Mouse (Mus musculus) kidney, postnatal 10 days (tissue): ENCODE results near the gene Olfr974.
"Not testable (repeated sequence)": the region's sequence is repeated elsewhere in the genome, so short reads cannot be mapped to it uniquely, and the experiment has no call there.

Source experiments
- DNase-seq: peaks from one replicate; pipeline ENCODE4 v3.0.0; 2021; ENCODE audit warnings: mixed read lengths

Olfr974 gene

GRCm38 (mm10) chr9:39937201-39937600, at the start of gene Olfr974:
Olfr974 (plus strand) TSS chr9:39937501.
- DNase-seq: no peak

GRCm38 (mm10) chr9:39905106-39905505, 32.2 kb upstream of the Olfr974 start:
- DNase-seq: no peak

- DNase-seq: no peak
Measured at GRCm38 (mm10) chr9:39907036-39907435, 30.3 kb upstream of the Olfr974 start, which contains the start of gene Olfr229. Olfr229 (plus strand) TSS chr9:39907336.

GRCm38 (mm10) chr9:39909939-39910338, 27.4 kb upstream of the Olfr974 start:
- no peak for DNase-seq

GRCm38 (mm10) chr9:39927975-39928836, 9.1 kb upstream of the Olfr974 start:
- not testable (repeated sequence) for DNase-seq

- DNase-seq: not testable (repeated sequence)
Measured at GRCm38 (mm10) chr9:39928837-39929236, 8.5 kb upstream of the Olfr974 start.

GRCm38 (mm10) chr9:39951946-39952345, 14.6 kb downstream of the Olfr974 start, which contains the start of gene Olfr975:
Olfr975 (minus strand) TSS chr9:39952046.
- DNase-seq: no peak

GRCm38 (mm10) chr9:39961033-39961432, 23.7 kb downstream of the Olfr974 start, which contains the start of gene Olfr976:
Olfr976 (minus strand) TSS chr9:39961133.
- DNase-seq: not testable (repeated sequence)

- not testable (repeated sequence) for DNase-seq
Measured at GRCm38 (mm10) chr9:39976581-39977145, 39.4 kb downstream of the Olfr974 start.

- DNase-seq: no peak
Measured at GRCm38 (mm10) chr9:39991813-39992212, 54.5 kb downstream of the Olfr974 start, which contains the start of gene Olfr978. Olfr978 (plus strand) TSS chr9:39992113.
